Mouse (Mus musculus) testis, adult 2 months (tissue): Measurements from ENCODE around the gene Fmo5. TPM values are rescaled to one million over a fixed set of nuclear protein-coding genes. Genes with fewer than 3 reads are reported as not detected.

ENCODE experiments used
- H3K27ac ChIP-seq: fragments of 200-500 bp; 2 replicates; pipeline ENCODE4 v1.5.1; 2012; ENCODE audit warnings: low read depth, low read length; ENCODE audit not compliant: control insufficient read depth, insufficient read depth
- H3K27me3 ChIP-seq: fragments of 200-500 bp; 2 replicates; pipeline ENCODE4 v1.6.1; 2012; ENCODE audit warnings: mild to moderate bottlenecking, low read length, moderate library complexity; ENCODE audit not compliant: control insufficient read depth, insufficient read depth
- H3K36me3 ChIP-seq: fragments of 200-500 bp; 2 replicates; pipeline ENCODE4 v1.6.1; 2012; ENCODE audit warnings: mild to moderate bottlenecking, low read length; ENCODE audit not compliant: control insufficient read depth, insufficient read depth
- H3K4me1 ChIP-seq: fragments of 200-500 bp; 2 replicates; pipeline ENCODE4 v1.6.1; 2012; ENCODE audit warnings: low read length; ENCODE audit not compliant: control insufficient read depth, insufficient read depth
- H3K4me3 ChIP-seq: fragments of 200-500 bp; 2 replicates; pipeline ENCODE4 v1.5.1; 2012; ENCODE audit warnings: low read depth, mild to moderate bottlenecking, low read length, moderate library complexity, mixed read lengths; ENCODE audit not compliant: control insufficient read depth
- CTCF ChIP-seq: fragments of 200-500 bp; IDR thresholded peaks from 2 replicates; pipeline ENCODE4 v1.5.1; 2012; ENCODE audit warnings: low read depth, mild to moderate bottlenecking, inconsistent platforms, low read length, moderate library complexity; ENCODE audit not compliant: control insufficient read depth, insufficient read depth, insufficient replicate concordance
- POLR2A ChIP-seq: fragments of 200-500 bp; IDR thresholded peaks from 2 replicates; pipeline ENCODE4 v1.6.1; 2012; ENCODE audit warnings: low read depth, mild to moderate bottlenecking, inconsistent platforms, low read length, moderate library complexity; ENCODE audit not compliant: control insufficient read depth
- polyA plus RNA-seq: library from polyadenylated mRNA; depleted of rRNA; stranded (reverse); fragments of >200 nt; gene quantifications from 2 replicates; pipeline ENCODE4 v1.2.3, GENCODE M21; 2012

The Fmo5 gene
- polyA plus RNA-seq, 1 experiment = 1.3 TPM

DNA sequence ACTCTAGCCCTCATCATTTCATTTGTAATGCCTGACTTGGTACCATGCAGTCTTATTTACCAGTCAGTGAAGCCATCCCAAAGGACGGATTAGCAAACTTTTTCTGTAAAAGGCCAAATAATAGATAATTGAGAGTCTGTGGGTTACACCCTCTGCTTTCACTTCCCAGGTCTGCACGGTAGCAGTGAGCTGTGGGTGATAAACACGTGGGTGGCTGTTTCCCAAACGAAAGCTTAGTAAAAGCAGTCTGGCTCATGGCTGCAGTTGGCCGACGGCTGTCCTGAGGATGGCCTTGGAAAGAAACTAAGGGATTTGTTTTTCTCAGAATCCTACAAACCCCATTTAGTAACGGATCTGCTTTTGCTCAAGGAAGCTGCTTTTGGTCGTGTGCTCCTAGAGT is 32.6 kb downstream of the Fmo5 start:
- Histone ChIP-seq H3K27ac (no peak overlapping the region), H3K4me3 (no peak overlapping the region), H3K27me3 (no peaks in the 10 kb centered on the region), H3K36me3 (peaks cover 1% of the 10 kb centered on the region; the same call in 1 of the 2 replicates), H3K4me1 (peaks cover 4% of the 10 kb centered on the region; the same call in 1 of the 2 replicates)
- no peak for TF ChIP-seq POLR2A
- TF ChIP-seq CTCF = no peak

- Histone ChIP-seq H3K4me1 (no peaks in the 10 kb centered on the region), H3K27ac (no peak overlapping the region), H3K4me3 (no peak overlapping the region), H3K27me3 (no peaks in the 10 kb centered on the region), H3K36me3 (peaks cover 5% of the 10 kb centered on the region)
- TF ChIP-seq POLR2A (no peak), CTCF (no peak)
Measured at GRCm38 (mm10) chr3:97665525-97665924, 36.9 kb downstream of the Fmo5 start.

- Histone ChIP-seq H3K36me3 (peaks cover 5% of the 10 kb centered on the region), H3K4me1 (no peaks in the 10 kb centered on the region), H3K4me3 (no peak overlapping the region), H3K27ac (no peak overlapping the region), H3K27me3 (no peaks in the 10 kb centered on the region)
- no peak for TF ChIP-seq POLR2A
- no peak for TF ChIP-seq CTCF
Measured at GRCm38 (mm10) chr3:97666154-97666553, 37.5 kb downstream of the Fmo5 start.

DNA sequence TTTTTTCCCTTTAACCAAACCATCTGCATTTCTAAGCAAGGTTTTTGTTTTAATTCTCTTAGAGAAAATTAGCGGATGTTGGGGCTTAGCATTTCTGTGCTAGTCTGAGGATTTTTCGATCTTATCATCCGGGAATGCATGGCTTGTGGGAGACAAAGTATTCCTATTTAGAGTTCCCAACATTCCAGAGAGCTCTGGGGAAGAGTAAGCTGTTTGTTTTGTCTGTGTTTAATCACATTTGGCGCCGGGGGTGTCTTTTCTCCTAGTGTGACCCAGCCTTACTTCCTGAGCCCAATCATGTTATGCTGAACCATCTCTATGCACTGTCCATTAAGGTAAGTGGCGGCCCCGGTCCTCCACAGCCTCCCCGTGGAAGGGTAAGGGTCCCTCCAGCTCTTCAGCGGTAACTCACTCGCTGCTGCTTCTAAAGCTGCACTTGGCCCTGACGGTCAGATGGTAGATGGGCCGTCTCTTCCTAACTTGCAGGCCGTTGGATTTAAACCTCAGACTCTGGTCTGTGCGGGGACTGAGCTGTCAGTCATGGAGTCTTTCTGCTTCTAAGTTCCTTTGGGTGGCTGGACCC is 38.6 kb downstream of the Fmo5 start:
- Histone ChIP-seq H3K4me1 (no peaks in the 10 kb centered on the region), H3K4me3 (no peak overlapping the region), H3K27ac (no peak overlapping the region; the same call in 1 of the 2 replicates), H3K27me3 (no peaks in the 10 kb centered on the region), H3K36me3 (peaks cover 5% of the 10 kb centered on the region)
- no peak for TF ChIP-seq CTCF
- no peak for TF ChIP-seq POLR2A

GRCm38 (mm10) chr3:97674644-97675110 is 46.1 kb downstream of the Fmo5 start, which contains the start of gene Gm17651:
Gene Gm17651 (minus strand): TSS chr3:97674694.
- H3K36me3 ChIP-seq = no peaks in the 10 kb centered on the region; the same call in 1 of the 2 replicates
- no peaks in the 10 kb centered on the region for H3K4me1 ChIP-seq
- H3K27me3 ChIP-seq = no peaks in the 10 kb centered on the region
- H3K27ac ChIP-seq = no peak within 1 kb of the TSS
- TF ChIP-seq POLR2A (no peak), CTCF (no peak)
- H3K4me3 ChIP-seq = no peak within 1 kb of the TSS

- Histone ChIP-seq H3K4me3 (no peak overlapping the region), H3K4me1 (peaks cover 6% of the 10 kb centered on the region), H3K27ac (no peak overlapping the region), H3K27me3 (no peaks in the 10 kb centered on the region), H3K36me3 (no peaks in the 10 kb centered on the region; the same call in 1 of the 2 replicates)
- TF ChIP-seq POLR2A (no peak), CTCF (no peak)
Measured at GRCm38 (mm10) chr3:97676126-97676525, 47.5 kb downstream of the Fmo5 start.

DNA sequence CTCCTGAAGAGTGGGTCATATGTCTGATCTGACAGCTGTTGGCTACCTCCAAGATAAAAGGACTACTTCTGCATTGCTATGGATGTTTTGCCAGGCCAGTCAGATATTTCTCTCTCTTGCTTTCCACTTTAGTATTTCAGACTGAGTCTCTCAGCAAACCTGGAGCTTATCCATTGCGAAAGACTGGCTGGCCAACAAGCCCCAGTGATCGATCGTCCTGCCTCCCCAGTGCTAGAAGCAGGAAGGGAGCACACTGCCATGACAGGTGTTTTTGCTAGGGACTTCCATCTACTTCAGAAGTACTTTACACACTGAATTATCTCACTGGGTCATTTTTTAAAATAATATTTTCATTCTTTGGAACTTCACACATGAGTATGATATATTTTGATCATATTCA is 49.8 kb downstream of the Fmo5 start:
- Histone ChIP-seq H3K27me3 (no peaks in the 10 kb centered on the region), H3K4me3 (no peak overlapping the region), H3K4me1 (peaks cover 19% of the 10 kb centered on the region), H3K36me3 (no peaks in the 10 kb centered on the region), H3K27ac (no peak overlapping the region)
- TF ChIP-seq POLR2A (no peak), CTCF (no peak)
